Mouse (Mus musculus): Measurements from ENCODE around the gene Hacd2. TPM values are rescaled to one million over a fixed set of nuclear protein-coding genes. Genes with fewer than 3 reads are reported as not detected.

Hacd2 gene
- total RNA-seq, 1 experiment from 2014 or later = 35.4 TPM

GRCm38 (mm10) chr16:35006251-35006650 is 16.0 kb upstream of the Hacd2 start:
- DNase-seq = no peak

- no peak for DNase-seq
Observed at GRCm38 (mm10) chr16:35007361-35007760, 14.9 kb upstream of the Hacd2 start.

GRCm38 (mm10) chr16:35008447-35008846 is 13.8 kb upstream of the Hacd2 start:
- DNase-seq = no peak

GRCm38 (mm10) chr16:35013501-35013900 is 8.7 kb upstream of the Hacd2 start:
- no peak for DNase-seq

GRCm38 (mm10) chr16:35016491-35016890 is 5.7 kb upstream of the Hacd2 start:
- no peak for DNase-seq

- DNase-seq = no peak
Observed at GRCm38 (mm10) chr16:35018470-35018974, 3.7 kb upstream of the Hacd2 start.

GRCm38 (mm10) chr16:35021903-35022241 is 356 bp upstream of the Hacd2 start:
- no peak for DNase-seq

- DNase-seq = no peak
Observed at GRCm38 (mm10) chr16:35023138-35023735, 1.0 kb downstream of the Hacd2 start.

GRCm38 (mm10) chr16:35024300-35024699 is 2.1 kb downstream of the Hacd2 start:
- DNase-seq = no peak

GRCm38 (mm10) chr16:35025347-35025746 is 3.1 kb downstream of the Hacd2 start:
- DNase-seq = no peak

- no peak for DNase-seq
Observed at GRCm38 (mm10) chr16:35033241-35033640, 11.0 kb downstream of the Hacd2 start.

- no peak for DNase-seq
Observed at GRCm38 (mm10) chr16:35033809-35034577, 11.8 kb downstream of the Hacd2 start.

GRCm38 (mm10) chr16:35034971-35035370 is 12.7 kb downstream of the Hacd2 start:
- DNase-seq = no peak

- DNase-seq = no peak
Observed at GRCm38 (mm10) chr16:35036754-35037153, 14.5 kb downstream of the Hacd2 start.

GRCm38 (mm10) chr16:35038343-35039057 is 16.3 kb downstream of the Hacd2 start:
- DNase-seq = no peak

- DNase-seq = no peak
Observed at GRCm38 (mm10) chr16:35040154-35040553, 17.9 kb downstream of the Hacd2 start.

GRCm38 (mm10) chr16:35041001-35041400 is 18.8 kb downstream of the Hacd2 start:
- DNase-seq = no peak

- no peak for DNase-seq
Observed at GRCm38 (mm10) chr16:35046081-35046775, 24.0 kb downstream of the Hacd2 start.

GRCm38 (mm10) chr16:35047272-35047969 is 25.2 kb downstream of the Hacd2 start:
- DNase-seq = no peak

- DNase-seq = no peak
Observed at GRCm38 (mm10) chr16:35051066-35051465, 28.8 kb downstream of the Hacd2 start.

GRCm38 (mm10) chr16:35052191-35052590 is 30.0 kb downstream of the Hacd2 start:
- DNase-seq = no peak

Measured in adrenal gland, postnatal 25 days (tissue).